Mouse (Mus musculus) left cerebral cortex, adult 9 months (tissue): ENCODE measurements around the gene Zkscan1.

Source experiments
- DNase-seq, 2 experiments: peaks; one replicate each; pipeline ENCODE4 v3.0.0; 2022; ENCODE audit warnings: low spot score in 2 of 2

The Zkscan1 gene

DNA sequence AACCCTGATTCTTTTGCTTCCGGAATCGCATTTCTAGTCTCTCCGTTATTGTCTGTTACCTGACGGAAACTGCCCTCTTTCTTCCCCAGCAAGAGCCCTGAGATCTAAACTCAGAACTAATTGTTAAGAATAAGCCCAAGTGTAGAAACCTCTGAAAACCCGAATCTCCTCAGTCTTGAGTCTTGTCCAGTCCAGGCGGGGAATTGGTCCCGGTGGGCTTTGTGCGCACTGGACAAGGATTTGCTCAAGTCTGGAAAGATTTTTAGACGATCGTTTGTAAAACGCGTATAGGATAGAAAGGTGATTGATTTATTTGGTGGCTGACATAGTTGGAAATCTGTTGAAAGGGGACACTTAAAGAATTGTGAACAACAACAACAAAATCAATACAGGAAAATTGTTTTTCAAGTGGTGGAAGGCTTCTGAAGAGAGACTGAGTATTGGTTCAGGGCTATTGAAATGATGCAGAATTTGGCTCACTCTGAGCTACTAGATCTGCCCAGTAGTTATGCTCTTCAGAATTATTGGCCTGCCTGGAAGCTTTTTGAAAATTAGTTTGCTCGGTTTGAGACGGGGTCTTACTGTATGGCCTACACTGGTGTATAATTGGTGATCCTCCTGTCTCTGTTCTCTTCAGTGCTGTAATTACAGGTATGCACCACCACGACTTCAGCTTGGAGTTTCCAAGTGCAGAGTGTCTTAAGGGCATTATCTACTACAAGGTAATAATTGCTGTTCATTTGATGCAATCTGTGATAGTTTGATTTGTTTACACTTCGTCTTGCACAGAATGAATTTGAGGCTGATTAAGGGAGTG is 32.5 kb downstream of the Zkscan1 start:
- DNase-seq: no peak

DNA sequence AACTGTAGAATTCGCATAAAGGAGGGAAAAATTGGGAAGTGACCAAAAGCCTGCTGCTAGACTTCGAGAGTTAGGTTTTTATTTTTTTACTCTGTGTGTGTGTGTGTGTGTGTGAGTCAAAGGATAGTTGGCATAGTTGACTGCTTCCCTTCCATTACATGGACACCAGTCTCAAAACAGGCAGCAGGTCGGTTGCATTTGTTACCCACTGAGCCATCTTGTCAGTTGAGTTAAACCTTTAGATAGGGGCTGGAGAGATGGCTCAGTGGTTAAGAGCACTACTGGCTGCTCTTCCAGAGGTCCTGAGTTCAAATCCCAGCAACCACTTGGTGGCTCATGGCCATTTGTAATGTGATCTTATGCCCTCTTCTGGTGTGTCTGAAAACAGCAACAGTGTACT is 33.2 kb downstream of the Zkscan1 start:
- DNase-seq: no peak

DNA sequence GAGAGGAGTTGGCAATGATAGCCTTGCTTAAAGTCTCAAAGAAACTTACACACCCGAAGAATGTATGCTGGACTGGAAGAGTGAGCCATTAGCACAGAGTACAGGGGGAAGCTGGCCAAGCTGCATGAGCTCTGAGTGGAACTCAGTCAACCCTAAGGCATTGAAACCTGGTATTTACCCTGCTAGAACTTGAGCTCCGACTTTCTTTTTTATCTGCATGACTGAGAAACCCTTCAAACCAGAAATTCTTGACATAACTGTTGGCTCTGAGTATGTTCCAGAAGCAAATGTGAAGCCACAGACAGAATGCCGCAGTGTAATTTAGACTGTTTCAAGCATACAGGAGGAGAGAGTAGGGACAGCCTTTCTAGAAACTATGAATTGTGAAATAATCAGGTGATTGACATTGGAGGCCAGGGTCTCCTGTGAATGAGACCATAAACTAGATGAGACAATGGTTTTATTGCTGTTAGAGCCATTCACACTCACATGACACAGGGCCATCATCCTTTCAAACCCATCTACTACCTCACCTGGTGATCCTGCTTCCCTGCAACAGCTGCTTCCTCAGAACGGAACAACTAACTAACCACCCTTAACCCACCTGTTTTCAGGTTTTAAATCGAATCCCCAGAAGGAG is 47.7 kb downstream of the Zkscan1 start:
- no peak for DNase-seq

- DNase-seq: no peak
These were observed 52.4 kb downstream of the Zkscan1 start for GRCm38 (mm10) chr5:138137257-138137656.

DNA sequence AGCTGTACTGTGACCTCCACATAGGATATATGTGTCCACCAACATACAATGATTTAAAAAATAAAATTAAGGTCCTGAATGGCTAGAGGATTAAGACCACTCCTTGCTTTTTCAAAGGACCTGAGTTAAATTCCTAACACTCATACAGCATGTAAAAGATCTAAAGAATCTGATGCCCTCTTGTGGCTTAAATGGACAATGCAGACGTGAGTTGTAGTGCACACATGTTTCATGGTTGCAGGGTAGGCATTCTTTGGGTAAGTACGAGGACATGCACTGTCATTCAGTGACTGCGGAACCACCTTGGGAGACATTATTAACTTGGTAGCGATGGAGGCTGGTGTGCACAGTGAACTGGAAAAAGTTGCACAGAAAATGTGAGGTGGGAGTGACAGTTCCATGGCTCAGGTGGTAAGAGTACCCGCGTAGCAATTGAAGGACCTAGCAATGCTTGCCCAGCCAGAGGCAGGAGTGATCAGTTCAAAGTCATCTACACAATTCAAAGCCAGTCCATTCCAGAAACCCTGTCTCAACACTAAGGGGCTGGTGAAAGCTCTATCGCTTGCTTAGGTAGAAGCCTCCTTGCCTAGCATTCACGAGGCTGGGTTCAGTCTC is 53.2 kb downstream of the Zkscan1 start:
- DNase-seq: no peak

- no peak for DNase-seq
These were observed 53.7 kb downstream of the Zkscan1 start for GRCm38 (mm10) chr5:138138585-138138984.

DNA sequence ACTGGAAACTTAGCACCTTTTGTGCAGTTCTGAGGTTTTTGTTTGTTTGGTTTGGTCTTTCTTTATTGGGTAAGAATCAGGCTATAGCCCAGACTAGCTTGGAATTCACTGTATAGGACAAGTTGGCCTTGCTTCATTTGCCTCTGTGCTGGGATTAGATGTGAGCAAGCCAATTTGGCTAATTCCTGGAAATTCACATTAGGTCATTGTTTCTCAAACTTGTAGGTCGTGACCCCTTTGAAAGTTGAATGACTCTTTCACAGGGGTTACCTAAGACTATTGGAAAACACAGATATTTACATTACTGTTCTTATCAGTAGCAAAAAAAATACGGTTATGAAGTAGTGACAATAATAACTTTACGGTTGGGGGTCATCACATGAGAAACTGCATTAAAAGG is 69.5 kb downstream of the Zkscan1 start:
- no peak for DNase-seq

- DNase-seq: peak; percentile 88 to 95
These were observed 70.6 kb downstream of the Zkscan1 start, which contains the start of gene Zfp113 for GRCm38 (mm10) chr5:138155443-138155976. TSS of gene Zfp113 (minus strand) at chr5:138155744.
